Mouse (Mus musculus): ENCODE measurements around the gene Btnl10.
"Not testable (repeated sequence)": the region's sequence is repeated elsewhere in the genome, so short reads cannot be mapped to it uniquely, and the experiment has no call there.

Gene Btnl10

GRCm38 (mm10) chr11:58931576-58931975 is 13.9 kb downstream of the Btnl10 start:
- DNase-seq (ENCODE audit: low read depth): peak; percentile 26

DNA sequence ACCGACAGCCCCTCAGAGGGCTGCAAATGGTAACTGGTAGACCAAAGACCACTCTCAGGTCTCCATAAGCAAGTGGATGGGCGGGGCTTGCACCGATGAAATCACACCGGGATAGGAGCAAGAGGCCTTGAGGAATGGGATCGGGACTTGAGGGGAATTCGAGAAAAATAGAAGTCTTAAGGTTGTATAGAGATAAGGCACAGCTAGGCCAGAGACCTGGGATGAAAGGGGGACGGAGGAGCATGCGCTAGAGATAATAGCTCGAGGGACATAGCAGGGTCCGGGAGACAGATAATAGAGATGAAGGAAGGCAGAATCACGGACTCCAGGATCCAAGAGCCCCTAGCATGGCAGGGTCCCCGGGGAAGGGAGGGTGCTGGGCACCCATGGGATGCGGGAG is 20.2 kb downstream of the Btnl10 start:
- DNase-seq (ENCODE audit: low read depth): peak; percentile 48

DNA sequence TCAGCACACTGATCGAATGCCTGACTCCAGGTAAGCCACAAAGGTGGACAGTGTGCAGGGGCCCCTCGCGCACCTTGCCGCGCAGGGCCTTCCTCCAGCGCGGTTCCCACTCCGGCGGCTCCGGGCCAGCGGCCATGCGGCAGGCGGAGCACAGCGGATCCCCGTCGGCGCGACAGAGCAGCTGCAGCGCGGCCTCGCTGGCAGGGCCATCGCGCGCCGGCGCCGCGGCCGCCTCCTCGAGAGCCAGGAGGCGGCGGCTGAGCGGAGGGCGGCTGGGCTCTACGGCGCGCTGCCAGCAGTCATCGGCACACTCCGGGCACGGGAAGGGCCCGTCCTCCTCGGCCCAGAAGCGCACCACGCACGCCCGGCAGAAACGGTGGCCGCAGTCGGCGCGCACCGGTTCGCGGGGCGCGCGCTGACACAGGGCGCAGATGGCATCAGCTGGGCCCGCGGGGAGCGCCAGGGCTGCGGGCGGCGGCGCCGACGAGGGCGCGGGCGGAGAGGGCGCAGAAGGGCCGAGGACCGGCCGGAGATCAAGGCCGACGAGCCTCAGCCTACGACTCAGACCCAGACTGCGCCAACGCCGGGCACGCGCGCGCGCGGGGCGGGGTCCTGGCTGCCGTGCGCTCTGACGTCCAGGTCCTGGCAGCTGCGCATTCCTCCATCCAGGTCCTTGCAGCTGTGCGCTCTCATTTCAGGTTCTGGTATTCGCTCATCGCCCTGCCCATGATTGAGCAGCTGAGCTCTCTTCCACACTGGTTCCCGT is 20.8 kb downstream of the Btnl10 start, which contains the start of gene Rnf187:
Gene Rnf187 (minus strand): TSS at position 595 of the 766 bp plus-strand sequence.
- DNase-seq (ENCODE audit: low read depth): peak; percentile 97

GRCm38 (mm10) chr11:58939088-58939439 is 21.4 kb downstream of the Btnl10 start:
- DNase-seq (ENCODE audit: low read depth): no peak

GRCm38 (mm10) chr11:58944136-58944535 is 26.4 kb downstream of the Btnl10 start:
- DNase-seq (ENCODE audit: low read depth): no peak

GRCm38 (mm10) chr11:58947306-58947705 is 29.6 kb downstream of the Btnl10 start:
- no peak for DNase-seq (ENCODE audit: low read depth)

DNA sequence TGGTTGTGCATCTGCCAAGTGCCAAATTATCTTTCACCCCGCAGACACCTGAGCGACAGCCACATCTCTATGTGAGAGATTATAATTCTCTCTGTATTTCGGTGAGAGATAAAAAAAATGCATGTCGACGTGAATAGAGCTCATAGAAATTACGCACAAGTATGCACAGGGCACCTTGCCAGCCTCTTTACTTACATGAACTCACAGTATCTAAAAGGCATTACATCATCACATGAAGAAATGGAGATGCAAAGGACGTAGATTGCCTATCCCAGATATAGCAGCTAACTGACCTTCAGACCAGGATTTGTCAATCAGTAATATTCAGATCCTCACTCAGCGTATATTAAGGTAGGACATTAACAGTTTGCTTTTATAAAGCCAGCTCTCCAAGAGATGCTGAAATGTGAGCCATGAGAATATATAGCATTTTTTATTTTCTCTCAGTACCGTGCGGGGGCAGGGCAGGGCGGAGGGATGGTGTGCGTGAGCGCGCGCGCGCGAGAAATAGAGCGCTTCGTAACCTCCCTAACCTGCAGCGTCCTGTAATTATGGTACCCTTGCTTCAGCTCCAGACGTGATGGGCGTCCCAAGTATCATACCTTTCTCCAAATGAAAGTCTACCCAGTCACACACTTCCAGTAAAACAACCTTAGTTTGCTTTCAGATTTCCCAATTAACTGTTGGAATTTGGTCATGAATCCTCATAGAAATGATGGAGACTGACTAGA is 30.3 kb downstream of the Btnl10 start:
- DNase-seq (ENCODE audit: low read depth): no peak

DNA sequence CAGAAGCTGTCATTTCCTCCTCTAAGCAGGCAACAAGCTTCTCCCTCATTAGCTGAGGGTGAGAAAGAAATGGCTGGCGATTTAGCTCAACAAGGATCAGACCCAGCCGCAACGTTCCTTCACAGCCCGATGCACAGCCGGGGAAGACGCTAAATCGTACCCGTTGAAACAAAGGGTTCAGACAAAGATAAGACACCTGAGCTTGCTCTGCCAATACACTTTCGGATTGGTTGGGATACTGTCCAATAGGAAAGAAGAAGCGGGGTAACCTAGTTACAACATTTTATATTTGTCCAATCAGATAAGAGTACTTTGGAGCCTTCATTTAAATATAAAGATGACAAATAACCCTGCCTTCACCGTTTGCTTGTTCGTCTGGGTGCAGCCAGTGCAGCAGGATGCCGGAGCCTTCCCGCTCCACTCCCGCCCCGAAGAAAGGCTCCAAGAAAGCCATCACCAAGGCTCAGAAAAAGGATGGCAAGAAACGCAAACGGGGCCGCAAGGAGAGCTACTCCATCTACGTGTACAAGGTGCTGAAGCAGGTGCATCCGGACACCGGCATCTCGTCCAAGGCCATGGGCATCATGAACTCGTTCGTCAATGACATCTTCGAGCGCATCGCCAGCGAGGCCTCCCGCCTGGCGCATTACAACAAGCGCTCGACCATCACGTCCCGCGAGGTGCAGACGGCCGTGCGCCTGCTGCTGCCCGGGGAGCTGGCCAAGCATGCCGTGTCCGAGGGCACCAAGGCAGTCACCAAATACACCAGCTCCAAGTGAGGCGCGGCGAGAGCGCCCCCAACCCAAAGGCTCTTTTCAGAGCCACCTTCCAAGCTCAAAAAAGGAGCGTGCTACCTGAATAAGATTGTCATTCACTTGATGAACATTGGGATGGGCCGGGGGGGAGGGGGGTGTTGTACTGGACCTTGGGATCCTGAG is 31.1 kb downstream of the Btnl10 start, which contains the start of gene Hist3h2ba:
Gene Hist3h2ba (plus strand): TSS at position 379 of the 938 bp plus-strand sequence.
- DNase-seq (ENCODE audit: low read depth): no peak

GRCm38 (mm10) chr11:58949480-58950431 is 32.0 kb downstream of the Btnl10 start:
- DNase-seq (ENCODE audit: low read depth): no peak

- DNase-seq (ENCODE audit: low read depth): no peak
Observed at GRCm38 (mm10) chr11:58951210-58951609, 33.5 kb downstream of the Btnl10 start.

DNA sequence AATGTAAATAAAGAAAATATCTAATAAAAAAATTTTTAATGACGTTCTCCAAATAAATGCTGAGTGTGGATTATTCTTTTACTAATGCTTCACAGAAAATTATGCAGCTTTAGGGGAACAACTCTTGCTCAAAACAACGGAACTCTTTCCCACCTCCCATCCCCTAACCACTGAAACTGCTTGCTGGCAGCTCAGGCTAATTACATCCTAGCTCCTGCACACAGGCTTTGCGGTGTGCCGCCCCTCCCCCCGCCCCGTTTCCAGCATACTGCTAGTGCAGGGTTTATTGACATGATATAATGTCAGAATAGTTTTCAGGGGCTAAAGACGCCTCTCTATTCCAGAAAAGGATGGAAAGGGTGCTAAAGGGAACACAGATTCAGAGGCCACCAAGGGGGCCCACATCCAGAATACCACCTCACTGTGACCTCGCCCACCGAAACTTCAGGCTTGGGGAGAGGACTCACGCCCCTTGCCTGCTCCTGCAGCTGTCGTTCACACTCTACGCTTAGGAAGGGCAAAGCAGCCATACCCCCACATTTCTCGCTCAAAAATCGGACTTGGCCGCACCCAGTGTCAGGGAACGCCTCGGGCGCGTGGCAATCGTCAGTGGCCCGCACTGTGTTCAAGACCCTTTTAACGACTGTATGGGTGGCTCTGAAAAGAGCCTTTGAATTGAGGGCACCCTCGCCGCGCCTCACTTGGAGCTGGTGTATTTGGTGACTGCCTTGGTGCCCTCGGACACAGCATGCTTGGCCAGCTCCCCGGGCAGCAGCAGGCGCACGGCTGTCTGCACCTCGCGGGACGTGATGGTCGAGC is 35.9 kb downstream of the Btnl10 start:
- no peak for DNase-seq (ENCODE audit: low read depth)

- DNase-seq (ENCODE audit: low read depth): not testable (repeated sequence)
Observed at GRCm38 (mm10) chr11:58954170-58954419, 36.4 kb downstream of the Btnl10 start.

- DNase-seq (ENCODE audit: low read depth): peak; percentile 92
Observed at GRCm38 (mm10) chr11:58954420-58955142, 36.9 kb downstream of the Btnl10 start, which contains the start of the genes Hist3h2a and Trim17. Gene Hist3h2a, plus strand, starts transcription at chr11:58954685. Gene Trim17, plus strand, starts transcription at chr11:58954685.

- peak; percentile 49 for DNase-seq (ENCODE audit: low read depth)
Observed at GRCm38 (mm10) chr11:58955143-58955867, 37.6 kb downstream of the Btnl10 start.

GRCm38 (mm10) chr11:58955868-58956257 is 38.2 kb downstream of the Btnl10 start:
- DNase-seq (ENCODE audit: low read depth): no peak

GRCm38 (mm10) chr11:58957226-58957914 is 39.7 kb downstream of the Btnl10 start:
- no peak for DNase-seq (ENCODE audit: low read depth)

- DNase-seq (ENCODE audit: low read depth): no peak
Observed at GRCm38 (mm10) chr11:58958536-58958935, 40.8 kb downstream of the Btnl10 start.

GRCm38 (mm10) chr11:58959186-58959825 is 41.6 kb downstream of the Btnl10 start:
- no peak for DNase-seq (ENCODE audit: low read depth)
